Mouse (Mus musculus) cerebral cortex, adult 2 months (tissue): Measurements from ENCODE around the gene Tmem62.

ENCODE experiments used
- WGBS: fragments of 180-500 bp; shearing (Covaris S2); methylation state at CpG from one replicate; pipeline ENCODE4 v1.1.7; 2018; 5-methylcytosine and 5-hydroxymethylcytosine counted together

Gene Tmem62

DNA sequence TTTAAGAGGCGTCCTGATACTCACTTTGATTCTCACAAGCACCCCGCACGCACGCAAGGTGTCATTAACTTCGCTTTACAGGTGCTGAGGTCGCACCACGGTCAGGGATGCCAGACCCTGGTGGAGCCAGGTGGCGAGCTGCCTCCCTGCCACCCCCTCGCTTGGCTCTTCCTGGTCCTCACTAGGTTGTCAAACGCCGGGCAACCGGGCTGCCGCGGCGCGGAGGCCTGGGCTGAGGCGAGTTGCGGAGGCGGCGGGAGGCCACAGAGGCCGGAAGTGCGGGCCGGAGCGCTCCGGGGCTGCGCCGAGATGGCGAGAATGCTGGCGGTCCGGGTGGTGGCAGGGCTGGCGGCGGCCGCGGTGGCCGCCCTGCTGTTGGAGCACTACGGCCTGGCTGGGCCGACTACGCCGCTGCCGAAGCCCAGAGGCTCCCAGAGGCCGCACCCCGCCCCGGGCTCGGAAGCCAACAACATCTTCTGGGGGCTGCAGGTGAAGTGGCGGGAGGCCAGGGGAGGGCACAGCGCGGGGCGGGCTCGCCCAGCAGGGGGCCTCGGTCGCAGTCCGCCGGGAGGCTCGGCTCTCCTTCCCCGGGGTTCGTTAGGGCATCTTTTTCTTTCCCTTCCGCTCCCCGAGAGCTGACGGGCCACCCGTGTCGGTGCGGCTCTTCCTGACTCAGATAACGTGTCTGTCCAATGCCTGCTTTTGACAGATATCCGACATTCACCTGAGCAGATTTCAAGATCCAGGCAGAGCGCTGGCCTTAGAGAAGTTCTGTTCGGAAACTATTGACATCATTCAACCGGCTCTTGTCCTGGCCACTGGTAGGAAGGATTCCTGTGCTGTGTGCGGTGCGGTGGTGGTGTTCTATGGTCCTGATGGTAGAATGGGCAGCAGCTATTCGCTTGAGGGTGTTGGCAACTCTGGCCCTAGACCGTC, at the start of gene Tmem62:
Gene Tmem62 (plus strand): TSS at position 28 of the 936 bp plus-strand sequence.
- whole genome bisulfite sequencing: under 1% methylated on average over 69 of the region's 71 CpGs

DNA sequence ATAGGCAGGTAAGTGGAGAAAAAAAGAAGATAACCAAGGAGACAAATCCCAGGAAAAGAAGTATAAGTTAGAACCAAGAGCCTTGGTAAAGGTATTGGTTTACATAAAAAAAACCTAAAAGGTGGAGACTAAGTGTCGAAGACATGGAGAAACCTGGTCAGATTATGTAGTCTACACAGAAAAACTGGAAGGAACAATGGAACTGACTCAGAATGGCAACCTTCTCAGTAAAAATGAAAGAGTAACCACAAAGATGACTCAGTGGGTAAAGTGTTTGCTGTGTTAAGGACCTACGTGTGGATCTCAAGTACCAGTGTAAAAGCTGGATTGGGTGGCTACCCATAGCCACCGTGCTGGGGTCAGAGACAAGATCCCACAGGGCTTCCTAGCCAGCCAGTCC, 43.8 kb upstream of the Tmem62 start:
- whole genome bisulfite sequencing: 95% methylated on average over 3 of the region's 3 CpGs

DNA sequence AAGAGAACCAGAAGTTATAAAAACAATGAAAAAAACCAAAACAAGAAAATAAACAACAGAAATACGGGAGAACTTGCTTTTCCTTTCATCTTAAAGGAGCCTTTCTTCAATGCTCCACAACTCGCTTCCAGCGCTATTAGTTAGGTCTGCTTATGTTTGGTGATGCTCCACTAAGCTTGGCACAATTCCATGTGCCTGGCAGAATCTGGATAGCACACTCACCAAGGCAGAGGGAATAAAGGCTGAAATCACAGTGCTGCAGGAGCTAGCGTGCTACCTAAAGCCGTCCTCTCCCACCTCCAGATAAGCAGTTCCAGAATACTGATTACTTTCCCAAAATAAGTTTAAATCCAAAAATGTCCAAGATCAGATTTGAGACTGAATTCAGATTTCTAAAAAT, 25.6 kb upstream of the Tmem62 start:
- 34% methylated on average over 5 of the region's 5 CpGs for WGBS

DNA sequence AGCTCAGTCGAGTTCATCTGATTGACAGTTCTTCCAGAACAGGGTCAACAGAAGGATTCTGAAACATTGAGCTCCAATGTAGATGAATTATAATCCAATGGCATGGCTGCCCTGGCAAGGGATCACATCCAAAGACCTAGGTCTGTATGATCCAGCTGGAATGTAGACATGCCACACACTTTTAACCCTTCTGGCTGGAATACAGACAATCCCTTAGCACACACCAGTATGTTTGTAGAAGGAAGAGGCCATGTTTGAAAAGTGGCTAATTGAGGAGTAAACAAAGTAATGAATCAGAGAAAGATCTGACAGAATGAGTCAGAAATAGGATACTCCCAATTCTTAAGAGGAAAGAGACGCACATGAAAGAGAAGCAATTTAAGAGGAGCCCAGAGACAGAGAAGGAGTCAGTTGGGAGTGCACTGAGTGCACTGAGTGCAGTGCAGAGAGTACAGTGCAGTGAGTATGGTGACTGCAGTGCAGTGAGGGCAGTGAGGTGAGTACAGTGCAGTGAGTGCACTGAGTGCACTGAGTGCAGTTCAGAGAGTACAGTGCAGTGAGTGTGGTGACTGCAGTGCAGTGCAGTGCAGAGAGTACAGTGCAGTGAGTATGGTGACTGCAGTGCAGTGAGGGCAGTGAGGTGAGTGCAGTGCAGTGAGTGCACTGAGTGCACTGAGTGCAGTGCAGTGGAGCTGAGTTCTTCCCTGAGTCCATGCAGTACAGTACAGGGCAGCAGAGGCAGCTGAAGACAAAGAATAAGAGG, 24.5 kb upstream of the Tmem62 start:
- 38% methylated on average over 2 of the region's 2 CpGs for WGBS

DNA sequence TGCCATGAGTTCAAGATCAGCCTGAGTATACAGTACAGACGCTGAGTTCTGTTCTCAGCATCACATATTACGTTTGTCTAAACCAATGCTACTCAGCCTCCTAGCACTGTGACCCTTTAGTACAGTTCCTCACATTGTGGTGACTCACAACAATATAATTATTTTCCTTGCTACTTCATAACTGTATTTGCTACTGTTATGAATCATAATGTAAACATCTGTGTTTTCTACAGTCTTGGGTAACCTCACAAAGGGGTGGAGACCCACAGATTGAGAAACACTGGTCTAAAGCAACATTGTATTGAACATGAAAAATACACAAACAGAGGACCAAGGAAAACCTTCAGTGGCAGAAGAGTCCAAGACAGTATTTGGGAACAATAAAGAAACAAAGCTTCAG, 17.5 kb upstream of the Tmem62 start:
- WGBS: 74% methylated on average over 2 of the region's 2 CpGs

DNA sequence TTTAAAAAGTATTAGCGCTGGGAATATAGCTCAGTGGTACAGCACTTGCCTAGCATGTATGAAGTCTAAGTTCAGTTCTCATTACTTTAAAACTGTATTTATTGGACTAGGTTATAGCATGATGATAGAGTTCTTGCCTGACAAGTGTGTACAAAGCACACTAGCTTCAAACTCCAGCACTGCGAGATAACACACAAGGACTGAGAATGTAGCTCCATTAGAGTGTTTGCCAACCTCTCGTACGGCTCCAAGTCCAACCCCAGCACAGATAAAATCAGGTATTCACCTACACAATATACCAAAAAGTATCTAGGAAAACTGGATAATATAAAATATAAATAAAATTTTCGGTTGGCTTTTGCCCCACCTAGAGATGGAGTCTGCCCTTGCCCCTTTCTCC, 17.0 kb upstream of the Tmem62 start:
- 85% methylated on average over 5 of the region's 5 CpGs for WGBS

DNA sequence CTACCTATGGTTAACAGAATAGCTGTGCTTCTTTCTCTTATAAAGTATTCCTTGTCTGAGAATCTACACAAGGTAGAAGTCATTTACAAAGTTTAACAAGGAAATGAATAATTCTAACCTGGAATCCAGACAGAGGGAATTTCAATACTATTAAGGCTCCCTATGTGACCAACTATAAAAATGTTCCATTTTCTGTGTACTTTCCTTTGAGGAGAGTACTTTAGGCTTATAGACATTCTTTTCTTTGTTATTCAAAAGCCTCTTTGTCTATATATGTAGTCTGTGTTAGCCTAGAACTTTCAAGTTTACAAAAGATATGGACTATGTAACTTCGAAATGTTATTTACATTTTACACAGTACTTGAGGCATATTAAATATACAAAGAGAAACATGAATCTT, 16.6 kb upstream of the Tmem62 start:
- 94% methylated on average over 1 of the region's 1 CpGs for WGBS

DNA sequence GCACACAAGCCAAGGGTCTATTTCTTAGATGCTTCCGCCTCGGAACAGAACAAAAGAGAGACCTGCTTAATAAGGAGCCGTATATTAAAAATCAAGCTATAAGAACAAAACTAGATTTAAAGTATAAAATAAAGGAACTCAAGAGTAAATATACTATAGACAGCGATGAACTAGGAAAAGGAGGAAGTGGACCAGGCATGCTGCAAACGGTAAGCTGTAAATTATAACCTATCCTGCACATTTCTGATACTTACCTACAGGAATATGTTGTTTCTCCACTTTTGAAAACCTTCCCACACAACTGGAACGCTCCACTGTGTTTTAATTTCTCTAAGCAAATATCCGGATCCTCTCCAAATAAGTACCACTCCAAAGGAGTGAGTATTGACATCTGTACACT, 13.7 kb upstream of the Tmem62 start:
- 90% methylated on average over 7 of the region's 7 CpGs for WGBS

DNA sequence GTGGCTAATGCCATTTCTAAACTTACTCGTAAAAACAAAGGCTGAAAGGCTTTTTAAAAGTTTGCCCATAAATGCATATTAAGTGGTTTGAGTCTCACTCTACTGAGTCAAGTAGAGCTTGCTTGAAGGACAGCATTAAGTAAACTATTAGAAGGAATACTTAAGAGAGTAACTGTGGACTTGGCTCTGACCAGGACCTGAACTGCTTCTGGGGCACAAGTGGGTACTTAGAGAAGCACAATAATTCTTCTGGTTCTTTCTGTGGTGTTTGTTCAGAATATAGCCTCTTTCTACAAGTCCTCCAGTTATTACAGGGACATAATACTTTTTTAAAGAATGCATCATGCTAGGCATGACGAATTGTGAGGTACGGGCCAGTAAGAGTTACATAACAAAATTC, 11.3 kb upstream of the Tmem62 start:
- 79% methylated on average over 3 of the region's 3 CpGs for WGBS

DNA sequence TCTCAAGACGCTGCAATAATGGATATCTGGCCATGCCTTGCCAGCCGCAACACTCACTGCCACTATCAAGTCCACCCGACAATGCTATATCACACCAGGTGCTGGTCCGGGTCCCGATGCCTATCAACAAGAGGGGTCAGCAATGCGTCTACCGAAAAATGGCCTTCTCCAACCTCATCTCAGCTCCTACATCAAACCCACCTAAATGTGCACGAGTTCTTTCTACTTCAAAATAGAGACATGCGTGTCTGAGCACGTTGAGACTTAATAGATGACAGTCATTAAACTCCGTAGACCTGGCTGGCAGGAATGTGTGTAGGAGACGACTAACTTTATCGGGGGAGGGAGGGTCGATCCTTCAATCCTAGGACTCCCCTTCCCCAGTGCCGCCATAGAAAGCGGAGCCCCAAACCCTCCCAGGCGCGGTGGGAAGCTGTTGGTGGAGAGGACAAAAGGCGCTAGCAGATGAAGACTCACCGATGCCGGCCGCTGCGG, 6.7 kb upstream of the Tmem62 start:
- under 1% methylated on average over 23 of the region's 23 CpGs for WGBS

DNA sequence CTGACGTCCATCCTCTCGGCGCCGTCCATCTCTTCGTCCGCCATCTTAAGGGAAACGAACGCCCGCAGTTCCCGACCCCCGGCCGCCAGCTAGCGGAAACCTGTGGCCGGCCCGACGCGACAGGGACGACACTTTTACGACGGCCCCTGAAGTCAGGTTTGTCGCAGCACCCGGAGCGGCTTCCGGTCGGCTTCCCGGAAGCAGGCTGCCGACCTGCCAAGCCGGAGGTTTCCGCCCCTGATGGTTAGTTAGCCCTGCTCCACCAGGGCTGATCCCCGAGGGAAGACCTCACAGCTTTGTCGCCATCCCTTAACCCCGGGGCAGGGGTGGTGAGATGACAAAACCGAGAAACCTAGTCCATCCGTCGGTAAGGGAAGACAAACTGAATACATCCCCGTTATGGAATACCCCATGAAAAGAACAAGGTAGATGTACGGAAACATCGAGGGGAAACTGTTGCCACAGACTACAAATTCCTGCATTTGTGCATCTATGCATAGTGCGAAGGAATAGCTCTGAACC, 6.2 kb upstream of the Tmem62 start, which contains the start of gene Ubr1:
Gene Ubr1 (minus strand): TSS at position 157 of the 522 bp plus-strand sequence.
- WGBS: under 1% methylated on average over 39 of the region's 39 CpGs

DNA sequence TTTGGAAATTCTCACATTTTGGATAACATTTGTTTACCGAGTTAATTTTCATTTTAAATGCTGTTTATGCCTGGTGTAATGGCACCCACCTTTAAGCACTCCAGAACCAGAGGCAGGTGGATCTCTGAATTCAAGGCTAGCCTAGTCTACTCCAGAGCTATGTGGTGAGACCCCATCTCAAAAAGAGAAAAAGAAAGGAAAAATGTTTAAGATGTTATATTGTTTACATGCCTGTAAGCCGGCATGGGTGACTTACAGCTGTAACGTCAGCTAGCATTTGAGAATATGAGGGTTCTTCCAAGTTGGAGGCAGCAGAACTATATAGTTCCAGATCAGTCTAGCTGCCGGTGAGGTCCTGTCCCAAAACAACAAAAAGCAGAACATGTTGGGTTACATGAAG, 5.1 kb upstream of the Tmem62 start:
- WGBS: 91% methylated on average over 4 of the region's 4 CpGs

DNA sequence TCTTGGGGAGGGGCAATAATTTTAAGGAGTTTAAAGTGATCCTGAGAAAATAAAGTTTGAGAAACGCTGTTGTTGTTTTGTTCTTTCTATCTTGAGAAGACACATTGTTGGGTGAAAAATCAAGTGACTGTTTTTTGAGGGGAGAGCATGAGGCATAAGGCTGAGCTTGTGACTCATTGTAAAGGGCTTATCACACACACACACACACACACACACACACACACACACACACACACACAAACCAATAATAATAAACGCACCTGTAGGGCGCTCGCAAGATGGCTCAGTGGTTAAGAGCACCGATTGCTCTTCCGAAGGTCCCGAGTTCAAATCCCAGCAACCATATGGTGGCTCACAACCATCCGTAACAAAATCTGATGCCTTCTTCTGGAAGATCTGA, 4.6 kb upstream of the Tmem62 start:
- WGBS: 95% methylated on average over 8 of the region's 8 CpGs

DNA sequence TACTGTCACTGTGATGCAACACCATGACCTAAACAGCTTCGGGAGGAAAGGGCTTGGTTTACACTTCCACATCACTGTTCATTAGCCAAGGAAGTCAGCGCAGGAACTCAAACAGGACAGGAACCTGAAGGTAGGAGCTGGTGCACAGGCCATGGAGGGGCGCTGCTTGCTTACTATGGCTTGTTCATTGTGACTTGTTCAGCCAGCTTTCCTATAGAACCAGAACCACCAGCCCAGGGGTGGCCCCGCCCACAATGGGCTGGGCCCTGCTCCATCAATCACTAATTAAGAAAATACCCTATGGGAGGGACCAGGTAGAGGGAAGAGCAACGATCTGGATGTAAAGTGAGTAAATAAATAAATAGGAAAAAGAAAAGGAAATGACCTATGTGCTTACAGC, 3.9 kb upstream of the Tmem62 start:
- WGBS: 20% methylated on average over 5 of the region's 5 CpGs

DNA sequence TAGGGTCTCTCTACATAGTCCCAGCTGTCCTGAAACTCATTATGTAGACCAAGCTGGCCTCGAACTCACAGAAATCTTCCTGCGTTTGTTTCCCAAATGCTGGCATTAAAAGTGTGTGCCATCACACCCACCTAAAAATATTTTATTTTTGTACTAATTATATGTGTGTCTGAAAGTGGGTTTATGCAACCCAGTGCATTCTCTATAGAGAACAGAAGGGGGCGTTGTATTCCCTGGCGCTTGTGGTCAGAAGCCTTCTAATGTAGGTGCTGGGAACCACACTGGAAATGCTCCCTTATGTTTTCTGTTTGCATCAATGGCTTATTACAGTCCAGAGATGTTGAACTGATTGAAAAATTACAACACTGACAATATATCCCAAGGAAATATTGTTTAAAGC, 509 bp upstream of the Tmem62 start:
- 50% methylated on average over 4 of the region's 4 CpGs for WGBS

DNA sequence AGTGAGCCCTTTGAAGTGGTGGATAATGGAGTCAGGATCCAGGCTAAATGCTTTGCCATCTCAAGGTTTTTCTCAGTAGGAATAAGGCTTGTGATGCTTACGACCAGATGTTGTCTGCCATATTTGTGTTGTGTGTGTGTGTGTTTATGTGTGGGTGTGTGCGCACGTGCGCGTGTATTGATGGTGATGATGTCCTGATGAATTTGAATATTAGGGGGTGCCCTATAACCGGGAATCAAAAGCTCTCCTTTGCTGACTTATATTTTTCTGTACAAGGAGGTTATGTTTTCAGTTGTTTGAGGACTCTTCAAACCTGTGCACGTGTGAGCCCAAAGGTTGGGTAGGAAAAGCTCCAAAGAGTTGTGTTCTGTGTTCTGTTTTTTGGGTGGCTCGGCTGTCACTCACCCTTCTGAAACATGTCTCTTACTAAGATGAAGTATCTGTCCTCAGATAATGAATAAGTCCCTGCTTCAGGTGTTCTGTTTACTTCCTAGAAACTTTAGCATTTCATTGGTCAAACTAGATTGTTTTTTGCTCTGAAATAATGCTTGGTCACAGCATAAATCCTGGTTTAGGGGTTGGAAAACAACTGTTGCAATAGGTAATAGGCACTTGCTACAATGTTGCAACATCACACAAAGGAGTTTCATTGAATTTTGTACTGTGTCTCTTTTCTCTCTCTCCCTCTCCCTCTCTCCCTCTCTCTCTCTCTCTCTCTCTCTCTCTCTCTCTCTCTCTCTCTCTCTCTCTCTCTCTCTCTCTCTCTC, 1.3 kb downstream of the Tmem62 start:
- WGBS: 65% methylated on average over 8 of the region's 8 CpGs

DNA sequence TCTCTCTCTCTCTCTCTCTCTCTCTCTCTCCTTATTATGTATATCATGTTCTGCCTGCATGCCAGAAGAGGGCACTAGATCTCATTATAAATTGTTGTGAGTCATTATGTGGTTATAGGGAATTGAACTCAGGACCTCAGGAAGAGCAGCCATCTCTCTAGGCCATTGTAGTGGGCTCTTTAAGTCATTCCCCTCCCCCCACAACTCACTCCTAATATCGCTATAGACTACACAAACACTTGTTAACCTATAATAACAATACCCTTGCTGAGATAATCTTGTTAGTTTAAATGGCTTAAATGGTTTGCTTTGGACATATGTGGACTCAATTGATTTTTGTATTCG, 1.8 kb downstream of the Tmem62 start:
- 51% methylated on average over 2 of the region's 2 CpGs for WGBS

DNA sequence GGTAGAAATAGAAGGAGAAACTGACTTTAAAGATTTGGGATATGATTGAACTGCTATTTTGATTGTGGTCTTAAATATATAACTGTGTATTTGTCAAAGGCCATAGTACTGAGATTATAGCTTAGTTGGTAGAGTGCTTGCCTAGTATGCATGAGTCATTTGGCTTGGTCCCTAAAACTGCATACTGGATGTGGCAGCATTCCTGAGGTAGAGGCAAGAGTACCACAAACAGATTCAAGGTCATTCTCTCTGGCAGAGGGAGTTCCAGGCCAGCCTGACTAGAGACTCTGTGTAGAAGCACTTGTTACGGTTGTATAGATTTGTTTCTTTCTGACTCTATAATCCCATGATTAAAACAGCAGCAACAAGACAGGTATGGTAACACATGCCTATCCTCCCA, 3.0 kb downstream of the Tmem62 start:
- WGBS: 81% methylated on average over 1 of the region's 1 CpGs

DNA sequence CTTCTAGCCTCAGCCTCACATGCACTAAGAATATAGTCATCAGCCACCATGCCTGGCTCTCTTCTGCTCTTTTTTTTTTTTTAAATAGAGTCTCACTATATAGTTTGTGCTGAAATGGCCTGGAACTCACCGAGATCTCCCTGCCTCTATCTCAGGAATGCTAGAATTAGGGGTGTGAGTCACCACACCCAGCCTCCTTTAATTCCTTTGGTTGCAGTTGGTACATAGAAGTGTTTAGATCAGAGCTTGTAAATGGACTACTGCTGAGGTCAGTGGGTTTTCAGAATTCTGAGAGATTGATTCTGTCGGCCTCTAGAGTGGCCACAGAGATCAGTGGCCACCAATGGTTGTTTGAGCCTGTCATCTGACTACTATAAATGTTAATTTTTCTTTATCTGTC, 4.0 kb downstream of the Tmem62 start:
- WGBS: 66% methylated on average over 2 of the region's 2 CpGs

DNA sequence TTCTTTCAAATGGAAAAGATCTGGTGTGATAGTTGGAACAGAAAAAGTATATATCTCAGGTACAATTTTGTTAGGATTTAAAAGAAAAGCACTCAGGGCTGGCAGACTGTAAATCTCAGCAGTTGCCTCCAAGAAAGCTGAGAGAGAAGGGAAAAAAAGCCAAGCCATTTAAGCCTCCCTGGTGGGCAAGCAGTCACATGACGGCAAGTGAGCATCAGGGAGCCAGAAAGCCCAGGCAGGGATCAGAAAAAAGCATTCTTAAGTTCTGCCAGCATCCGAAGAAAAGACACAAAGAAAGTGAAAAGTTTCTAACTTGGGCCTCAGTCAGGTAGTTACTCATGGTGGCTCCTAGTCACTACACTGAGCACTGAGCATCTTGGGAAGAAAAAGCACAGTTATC, 6.8 kb downstream of the Tmem62 start:
- WGBS: 54% methylated on average over 2 of the region's 2 CpGs

DNA sequence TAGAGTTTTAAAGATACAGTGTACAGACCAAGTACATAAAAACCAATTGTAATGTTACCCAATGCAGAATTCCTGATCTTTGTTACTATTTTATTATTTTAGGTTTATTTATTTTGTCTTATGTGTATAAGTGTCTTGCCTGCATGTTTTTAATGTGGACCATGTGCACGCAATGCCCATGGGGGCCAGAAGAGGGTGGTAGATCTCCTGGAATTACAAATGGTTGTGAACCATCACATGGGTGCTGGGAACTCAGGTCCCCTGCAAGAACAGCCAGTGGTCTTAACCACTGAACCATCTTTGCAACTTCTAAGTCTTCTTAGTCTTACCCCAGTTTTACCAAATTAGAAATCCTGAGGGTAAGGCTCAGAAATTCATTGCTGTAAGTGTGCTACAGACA, 8.4 kb downstream of the Tmem62 start:
- WGBS: 95% methylated on average over 1 of the region's 1 CpGs

DNA sequence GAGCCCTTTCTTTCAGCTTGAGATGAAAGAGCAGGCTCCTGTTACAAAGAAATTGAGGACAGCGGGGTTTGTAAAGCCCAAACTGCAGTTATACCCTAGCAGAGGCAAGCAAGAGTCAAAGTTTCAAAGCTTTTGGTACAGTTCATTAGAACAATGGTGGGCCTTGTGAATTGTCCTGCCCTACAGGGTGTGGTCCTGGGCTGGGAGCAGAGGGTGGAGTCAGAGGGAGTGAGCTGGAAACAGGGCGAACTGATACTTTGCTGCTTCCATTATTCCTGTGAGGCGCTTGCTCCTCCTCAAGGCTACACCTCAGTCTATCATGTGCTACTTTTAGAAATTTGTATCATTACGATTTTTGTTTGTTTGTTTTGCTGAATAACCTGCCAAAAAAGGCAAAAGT, 14.4 kb downstream of the Tmem62 start:
- WGBS: 74% methylated on average over 4 of the region's 4 CpGs
